Mouse (Mus musculus) liver, embryonic 14.5 days (tissue): ENCODE data around the gene Auts2. TPM values are rescaled to one million over a fixed set of nuclear protein-coding genes. Genes with fewer than 3 reads are reported as not detected.

Experiments
- ATAC-seq: fragments of 200-750 bp; cut with Nextera tagmentation; 2 replicates; pipeline ENCODE4 v1.8.0; 2017; ENCODE audit warnings: moderate number of reproducible peaks, mild to moderate bottlenecking, moderate library complexity; ENCODE audit not compliant: insufficient read depth
- DNase-seq, 3 experiments: peaks; one replicate each; pipeline ENCODE4 v3.0.0-alpha.2; 2012 to 2013; ENCODE audit warnings: low read depth in 3 of 3, low spot score in 3 of 3
- H3K27ac ChIP-seq: fragments of 300-500 bp; sonication (generic); 2 replicates; pipeline ENCODE4 v1.5.1; 2014; ENCODE audit warnings: moderate library complexity, mild to moderate bottlenecking, control low read depth, inconsistent platforms
- H3K27me3 ChIP-seq: fragments of 300-500 bp; sonication (generic); 2 replicates; pipeline ENCODE4 v1.6.1; 2014; ENCODE audit warnings: mild to moderate bottlenecking, low read length, moderate library complexity; ENCODE audit not compliant: control insufficient read depth, insufficient read depth
- H3K36me3 ChIP-seq: fragments of 300-500 bp; sonication (generic); replicated peaks from 2 replicates; pipeline ENCODE4 v1.6.1; 2014; ENCODE audit warnings: low read depth; ENCODE audit not compliant: control insufficient read depth, insufficient read depth
- H3K4me1 ChIP-seq, 2 experiments: fragments of 200-500 bp in 1 of 2; fragments of 300-500 bp in 1 of 2; sonication (generic) in 1 of 2; replicated peaks; 2 replicates each; pipeline ENCODE4 v1.6.1; 2012 to 2014; ENCODE audit warnings: antibody characterized with exemption in 1 of 2, inconsistent platforms in 1 of 2, low read length in 1 of 2; ENCODE audit not compliant: control insufficient read depth in 2 of 2, insufficient read depth in 2 of 2
- H3K4me2 ChIP-seq: fragments of 300-500 bp; sonication (generic); 2 replicates; pipeline ENCODE4 v1.6.1; 2014; ENCODE audit warnings: low read depth, mild to moderate bottlenecking, control low read depth, moderate library complexity
- H3K4me3 ChIP-seq, 2 experiments: fragments of 200-500 bp in 1 of 2; fragments of 300-500 bp in 1 of 2; sonication (generic) in 1 of 2; 2 replicates each; pipeline ENCODE4 v1.5.1; 2012 to 2014; ENCODE audit warnings: low read depth in 2 of 2, low read length in 2 of 2, mild to moderate bottlenecking in 2 of 2, control low read depth in 1 of 2, inconsistent platforms in 1 of 2, moderate library complexity in 1 of 2; ENCODE audit not compliant: insufficient read depth in 1 of 2
- H3K9ac ChIP-seq: fragments of 300-500 bp; sonication (generic); replicated peaks from 2 replicates; pipeline ENCODE4 v1.6.1; 2014; ENCODE audit warnings: mild to moderate bottlenecking, control low read depth, moderate library complexity
- H3K9me3 ChIP-seq: fragments of 300-500 bp; sonication (generic); 2 replicates; pipeline ENCODE4 v1.6.1; 2016; ENCODE audit warnings: low read length, mixed read lengths; ENCODE audit not compliant: control insufficient read depth
- CTCF ChIP-seq: IDR thresholded peaks from 2 replicates; pipeline ENCODE4 v1.5.1; 2016; ENCODE audit warnings: antibody characterized with exemption, low read depth, control low read depth
- EP300 ChIP-seq: IDR thresholded peaks from 2 replicates; pipeline ENCODE4 v1.6.1; 2016; ENCODE audit warnings: antibody characterized with exemption, low read depth
- WGBS: fragments of 180-500 bp; shearing (Covaris S2); extraction: QIAGEN DNeasy Blood & Tissue Kit; methylation state at CpG from one replicate; pipeline ENCODE4 v1.1.7; 2014; ENCODE audit not compliant: insufficient replicate concordance; 5-methylcytosine and 5-hydroxymethylcytosine counted together
- polyA plus RNA-seq, 2 experiments: library from polyadenylated mRNA; depleted of rRNA in 1 of 2; stranded (reverse) in 1 of 2; unstranded in 1 of 2; fragments of >200 nt; fragmentation: Nextera tagmentation in 1 of 2; extraction: Ambion mirVana in 1 of 2; gene quantifications; 2 replicates each; pipeline versions ENCODE4 v1.2.1 to v1.2.3; 2012 to 2014

Auts2 gene
- polyA plus RNA-seq, 2 experiments: 0.77 to 1.6 TPM

DNA sequence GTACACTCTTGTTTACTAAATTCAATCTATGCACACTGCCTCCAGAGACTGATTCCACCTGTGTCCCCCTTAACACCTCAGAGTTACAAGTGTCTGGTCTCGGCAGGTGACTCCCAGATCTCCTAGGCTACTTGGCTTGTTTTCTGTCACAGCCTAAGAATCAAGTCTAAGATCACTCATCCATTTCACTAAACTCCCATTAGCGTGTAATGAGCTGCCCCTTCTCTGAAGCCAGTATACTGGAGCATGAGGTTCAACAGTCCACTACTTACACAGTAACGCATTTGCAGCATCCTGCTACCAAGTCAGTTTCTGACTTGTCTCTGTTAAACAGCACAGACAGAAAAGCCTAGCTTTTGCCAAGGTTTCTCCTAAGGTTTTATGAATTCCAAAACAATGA, 116.8 kb downstream of the Auts2 start:
- no peak for TF ChIP-seq EP300
- TF ChIP-seq CTCF: no peak
- no peak for DNase-seq
- no peak for ATAC-seq
- no peaks in the 10 kb centered on the region for H3K9me3 ChIP-seq
- no peak overlapping the region for H3K4me2 ChIP-seq
- no peaks in the 10 kb centered on the region for H3K4me1 ChIP-seq
- no peak overlapping the region for H3K4me3 ChIP-seq
- H3K9ac ChIP-seq: no peak overlapping the region
- H3K27ac ChIP-seq: no peak overlapping the region
- WGBS: 67% methylated on average over 3 of the region's 3 CpGs
- H3K27me3 ChIP-seq: no peaks in the 10 kb centered on the region
- H3K36me3 ChIP-seq: no peaks in the 10 kb centered on the region

DNA sequence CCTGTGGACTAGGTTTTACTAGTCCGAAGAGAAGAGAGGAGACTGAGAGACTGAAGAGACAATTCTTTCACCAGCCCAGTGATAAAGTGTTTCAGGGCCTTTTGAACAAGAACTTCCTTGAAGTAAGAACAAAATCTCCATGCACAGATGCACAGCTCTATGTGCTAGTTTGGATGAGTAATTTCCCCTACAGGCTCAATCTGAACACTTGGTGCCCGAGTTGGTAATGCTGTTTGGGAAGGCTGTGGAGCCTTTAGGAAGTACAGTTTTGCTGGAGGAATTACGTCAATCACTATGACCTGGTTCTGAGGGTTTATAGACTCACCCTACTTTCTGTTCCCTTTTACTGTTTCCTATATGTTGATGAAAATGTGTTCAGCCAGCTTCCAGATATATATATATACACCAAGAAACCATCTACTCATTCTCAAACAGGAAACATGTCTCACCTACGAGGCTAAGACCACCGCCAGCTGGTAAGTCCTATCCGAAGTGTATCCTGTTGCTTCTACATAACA, 117.3 kb downstream of the Auts2 start:
- H3K9ac ChIP-seq: no peak overlapping the region
- no peaks in the 10 kb centered on the region for H3K4me1 ChIP-seq
- no peaks in the 10 kb centered on the region for H3K36me3 ChIP-seq
- DNase-seq (no peak), ATAC-seq (no peak)
- H3K27ac ChIP-seq: no peak overlapping the region
- H3K9me3 ChIP-seq: no peaks in the 10 kb centered on the region
- no peaks in the 10 kb centered on the region for H3K27me3 ChIP-seq
- WGBS: 63% methylated on average over 6 of the region's 6 CpGs
- TF ChIP-seq EP300: no peak
- H3K4me3 ChIP-seq: no peak overlapping the region
- H3K4me2 ChIP-seq: no peak overlapping the region

DNA sequence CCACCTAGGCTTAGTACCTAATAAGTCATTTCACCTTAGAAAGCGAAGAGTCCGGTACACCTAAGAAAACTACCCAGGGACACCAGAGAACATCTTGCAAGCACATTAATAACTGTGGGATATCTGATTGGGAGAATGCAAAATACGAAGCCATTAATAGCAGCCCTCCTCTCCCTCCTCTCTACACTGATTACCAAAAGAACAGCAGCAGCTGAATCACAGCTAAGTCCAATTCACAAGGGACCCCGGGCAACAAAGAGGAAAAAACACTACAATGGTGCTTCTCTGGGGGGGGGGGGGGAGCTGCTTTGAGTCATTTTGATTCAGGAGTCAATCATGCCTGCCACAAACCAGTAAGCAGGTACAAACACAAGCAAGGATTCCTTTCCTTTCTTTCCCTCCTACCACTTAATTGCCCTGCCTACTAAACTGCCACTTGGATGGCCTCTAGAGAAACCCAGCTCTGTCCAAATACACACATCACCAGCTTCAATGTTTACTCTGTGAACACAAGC, 132.7 kb downstream of the Auts2 start:
- Histone ChIP-seq H3K36me3 (no peaks in the 10 kb centered on the region), H3K4me1 (no peaks in the 10 kb centered on the region; a peak in 1 of 4 replicates), H3K4me2 (no peak overlapping the region), H3K9me3 (no peaks in the 10 kb centered on the region), H3K9ac (no peak overlapping the region), H3K27me3 (no peaks in the 10 kb centered on the region), H3K27ac (no peak overlapping the region), H3K4me3 (no peak overlapping the region)
- TF ChIP-seq CTCF (no peak), EP300 (no peak)
- no peak for DNase-seq
- no peak for ATAC-seq
- 57% methylated on average over 4 of the region's 4 CpGs for WGBS

DNA sequence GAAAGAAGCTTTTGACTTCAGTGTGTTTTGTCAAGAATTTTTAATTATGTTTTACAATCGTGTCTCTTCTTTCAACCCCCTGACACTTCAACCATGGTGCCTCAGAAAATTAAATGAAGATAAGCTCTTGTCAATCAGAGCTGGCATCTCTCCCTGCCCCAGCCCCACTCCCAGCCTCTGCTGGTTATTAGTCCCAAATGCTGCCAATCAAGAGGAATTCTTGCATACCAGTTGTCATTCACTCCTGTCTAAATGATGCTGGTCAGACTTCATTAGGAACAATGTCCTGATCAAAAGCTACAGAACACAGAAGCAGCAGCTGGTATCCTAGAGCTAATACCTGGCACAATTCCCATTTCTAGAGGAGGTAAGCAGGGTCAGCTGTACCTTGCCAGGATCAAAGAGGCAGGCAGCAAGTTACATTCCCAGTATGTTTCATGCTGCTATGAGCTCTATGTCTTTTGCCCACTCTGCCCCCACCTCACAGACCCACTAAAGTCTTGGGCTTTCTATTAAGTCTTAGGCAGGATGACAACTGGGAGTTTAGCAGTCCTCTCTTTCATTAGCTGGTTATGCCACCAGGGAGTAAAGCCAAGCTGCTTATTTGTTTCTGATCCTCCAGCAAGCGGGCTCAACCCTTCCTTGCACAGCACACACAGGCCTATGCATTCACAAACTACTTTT, 134.1 kb downstream of the Auts2 start:
- no peak overlapping the region for H3K4me3 ChIP-seq
- ATAC-seq (no peak), DNase-seq (no peak)
- H3K27ac ChIP-seq: no peak overlapping the region
- TF ChIP-seq EP300 (no peak), CTCF (no peak)
- no peaks in the 10 kb centered on the region for H3K27me3 ChIP-seq
- H3K9ac ChIP-seq: no peak overlapping the region
- no peaks in the 10 kb centered on the region; a peak in 1 of 4 replicates for H3K4me1 ChIP-seq
- WGBS: 42% methylated on average over 2 of the region's 2 CpGs
- H3K4me2 ChIP-seq: no peak overlapping the region
- H3K36me3 ChIP-seq: no peaks in the 10 kb centered on the region
- H3K9me3 ChIP-seq: no peaks in the 10 kb centered on the region

DNA sequence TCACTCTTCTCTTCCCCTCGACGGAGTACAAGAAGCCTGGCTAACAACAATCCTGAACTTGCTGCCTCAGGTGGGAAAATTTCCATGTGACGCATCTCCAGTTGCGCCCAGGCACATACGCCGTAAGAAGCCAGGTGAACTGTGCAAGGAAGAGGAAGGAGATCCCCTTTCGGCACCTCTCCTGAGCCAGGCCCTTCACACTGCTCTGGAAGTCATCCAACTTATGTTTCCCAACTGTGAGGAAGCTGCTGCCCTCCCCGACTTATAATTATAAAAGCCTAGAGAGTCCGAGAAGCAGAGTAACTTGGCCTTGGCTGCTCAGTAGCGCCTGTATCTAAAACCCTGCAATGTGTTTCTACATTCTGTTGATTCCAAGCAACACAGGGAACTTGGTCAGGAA, 142.6 kb downstream of the Auts2 start:
- H3K4me2 ChIP-seq: no peak overlapping the region
- H3K4me1 ChIP-seq: peaks cover 0 to 3% of the 10 kb centered on the region in 2 experiments; a peak in 1 of 4 replicates
- ATAC-seq: no peak
- H3K27ac ChIP-seq: no peak overlapping the region
- no peak overlapping the region for H3K4me3 ChIP-seq
- no peaks in the 10 kb centered on the region for H3K9me3 ChIP-seq
- H3K27me3 ChIP-seq: no peaks in the 10 kb centered on the region
- TF ChIP-seq CTCF: no peak
- no peaks in the 10 kb centered on the region for H3K36me3 ChIP-seq
- 74% methylated on average over 10 of the region's 10 CpGs for WGBS
- no peak overlapping the region for H3K9ac ChIP-seq
- no peak for DNase-seq
